Mouse (Mus musculus): ENCODE data around the gene Gm10073.

- TF ChIP-seq CTCF (conservative IDR thresholded peaks at IDR 0.05; ENCODE audit: low read length) (no peak), POU5F1 (IDR thresholded peaks at IDR 0.05; ENCODE audit: borderline replicate concordance, low read length) (no peak), NANOG (IDR thresholded peaks at IDR 0.05; ENCODE audit: borderline replicate concordance, low read length) (no peak)
Measured at GRCm38 (mm10) chr8:106588443-106589431, 15.5 kb upstream of the Gm10073 start.
